Mouse (Mus musculus): ENCODE results near the gene 4933415A04Rik. TPM values are rescaled to one million over a fixed set of nuclear protein-coding genes. Genes with fewer than 3 reads are reported as not detected.

The 4933415A04Rik gene
- polyA plus RNA-seq, 1 experiment from 2014 or later, result 3.0 TPM

GRCm38 (mm10) chr11:43632566-43632965 lies 45.7 kb downstream of the 4933415A04Rik start:
- Histone ChIP-seq H3K4me1 (ENCODE audit: control insufficient read depth, insufficient read depth, low read length) (peaks cover 4% of the 10 kb centered on the region; the same call in 1 of the 2 replicates), H3K4me2 (ENCODE audit: low read length) (no peak overlapping the region), H3K27ac (ENCODE audit: low read length) (no peak overlapping the region), H3K27me3 (ENCODE audit: control insufficient read depth, insufficient read depth, low read depth, low read length) (no peaks in the 10 kb centered on the region), H3K36me3 (ENCODE audit: control insufficient read depth, insufficient read depth, low read length) (no peaks in the 10 kb centered on the region), H3K4me3 (ENCODE audit: low read depth, low read length) (no peak overlapping the region), H3K9me3 (replicated peaks; ENCODE audit: control insufficient read depth, low read length, poor library complexity, severe bottlenecking) (no peaks in the 10 kb centered on the region), H3K9ac (ENCODE audit: low read depth, low read length) (no peak overlapping the region)
- no peak for ATAC-seq
- 54% methylated on average over 4 of the region's 4 CpGs for WGBS

GRCm38 (mm10) chr11:43633165-43633564 lies 46.3 kb downstream of the 4933415A04Rik start:
- no peak overlapping the region for H3K27ac ChIP-seq (ENCODE audit: low read length)
- peak; percentile 37; the same call in 1 of the 2 replicates for ATAC-seq

GRCm38 (mm10) chr11:43633658-43634401 lies 47.0 kb downstream of the 4933415A04Rik start:
- Histone ChIP-seq H3K36me3 (ENCODE audit: control insufficient read depth, insufficient read depth, low read length) (no peaks in the 10 kb centered on the region), H3K27me3 (ENCODE audit: control insufficient read depth, insufficient read depth, low read depth, low read length) (no peaks in the 10 kb centered on the region), H3K4me3 (ENCODE audit: low read depth, low read length) (no peak overlapping the region), H3K4me1 (ENCODE audit: control insufficient read depth, insufficient read depth, low read length) (peaks cover 4% of the 10 kb centered on the region; the same call in 1 of the 2 replicates), H3K9me3 (replicated peaks; ENCODE audit: control insufficient read depth, low read length, poor library complexity, severe bottlenecking) (no peaks in the 10 kb centered on the region), H3K27ac (ENCODE audit: low read length) (no peak overlapping the region), H3K9ac (ENCODE audit: low read depth, low read length) (0 out of 2 replicates have a peak overlapping the region, but pooled peaks have one; percentile 32), H3K4me2 (ENCODE audit: low read length) (0 out of 2 replicates have a peak overlapping the region, but pooled peaks have one; percentile 8)
- ATAC-seq, result peak; percentile 53
- 28% methylated on average over 19 of the region's 19 CpGs for WGBS

More at GRCm38 (mm10) chr11:43633165-43633564, 46.3 kb downstream of the 4933415A04Rik start:
- H3K27me3 ChIP-seq (ENCODE audit: control insufficient read depth, insufficient read depth, low read depth, low read length), result no peaks in the 10 kb centered on the region
- WGBS, result 79% methylated on average over 6 of the region's 6 CpGs
- H3K4me3 ChIP-seq (ENCODE audit: low read depth, low read length), result no peak overlapping the region
- H3K4me1 ChIP-seq (ENCODE audit: control insufficient read depth, insufficient read depth, low read length), result peaks cover 4% of the 10 kb centered on the region; the same call in 1 of the 2 replicates
- no peak overlapping the region for H3K9ac ChIP-seq (ENCODE audit: low read depth, low read length)
- H3K9me3 ChIP-seq (replicated peaks; ENCODE audit: control insufficient read depth, low read length, poor library complexity, severe bottlenecking), result no peaks in the 10 kb centered on the region
- H3K36me3 ChIP-seq (ENCODE audit: control insufficient read depth, insufficient read depth, low read length), result no peaks in the 10 kb centered on the region
- no peak overlapping the region for H3K4me2 ChIP-seq (ENCODE audit: low read length)

- H3K9me3 ChIP-seq (replicated peaks; ENCODE audit: control insufficient read depth, low read length, poor library complexity, severe bottlenecking), result no peaks in the 10 kb centered on the region
- H3K9ac ChIP-seq (ENCODE audit: low read depth, low read length), result no peak overlapping the region
- H3K36me3 ChIP-seq (ENCODE audit: control insufficient read depth, insufficient read depth, low read length), result no peaks in the 10 kb centered on the region
- no peak overlapping the region for H3K4me3 ChIP-seq (ENCODE audit: low read depth, low read length)
- H3K27me3 ChIP-seq (ENCODE audit: control insufficient read depth, insufficient read depth, low read depth, low read length), result no peaks in the 10 kb centered on the region
- no peak overlapping the region for H3K4me2 ChIP-seq (ENCODE audit: low read length)
- WGBS, result 76% methylated on average over 4 of the region's 4 CpGs
- peaks cover 4% of the 10 kb centered on the region; the same call in 1 of the 2 replicates for H3K4me1 ChIP-seq (ENCODE audit: control insufficient read depth, insufficient read depth, low read length)
- ATAC-seq, result no peak
- H3K27ac ChIP-seq (ENCODE audit: low read length), result no peak overlapping the region
Measured at GRCm38 (mm10) chr11:43636761-43637160, 49.9 kb downstream of the 4933415A04Rik start.

GRCm38 (mm10) chr11:43638486-43638885 lies 51.6 kb downstream of the 4933415A04Rik start:
- no peak for ATAC-seq
- no peaks in the 10 kb centered on the region for H3K27me3 ChIP-seq (ENCODE audit: control insufficient read depth, insufficient read depth, low read depth, low read length)
- no peak overlapping the region for H3K27ac ChIP-seq (ENCODE audit: low read length)
- H3K4me2 ChIP-seq (ENCODE audit: low read length), result no peak overlapping the region
- WGBS, result 97% methylated on average over 3 of the region's 3 CpGs
- no peak overlapping the region for H3K9ac ChIP-seq (ENCODE audit: low read depth, low read length)
- no peak overlapping the region for H3K4me3 ChIP-seq (ENCODE audit: low read depth, low read length)
- peaks cover 8% of the 10 kb centered on the region for H3K4me1 ChIP-seq (ENCODE audit: control insufficient read depth, insufficient read depth, low read length)
- no peaks in the 10 kb centered on the region for H3K36me3 ChIP-seq (ENCODE audit: control insufficient read depth, insufficient read depth, low read length)
- no peaks in the 10 kb centered on the region for H3K9me3 ChIP-seq (replicated peaks; ENCODE audit: control insufficient read depth, low read length, poor library complexity, severe bottlenecking)

Other genes starting within 250 kb of the 4933415A04Rik start
- gene Pttg1, start 160.8 kb upstream of the 4933415A04Rik start, polyA plus RNA-seq (2015; fragmentation: Nextera tagmentation; extraction: Ambion mirVana), result 49.1 and 53.2 TPM in 2 replicates
- gene Slu7, start 153.3 kb upstream of the 4933415A04Rik start, polyA plus RNA-seq (2015; fragmentation: Nextera tagmentation; extraction: Ambion mirVana), result 62.6 and 65.3 TPM in 2 replicates
- 10.2 and 12.9 TPM in 2 replicates for gene C1qtnf2, start 112.8 kb upstream of the 4933415A04Rik start, polyA plus RNA-seq (2015; fragmentation: Nextera tagmentation; extraction: Ambion mirVana)
- gene Ccnjl, start 58.3 kb upstream of the 4933415A04Rik start, polyA plus RNA-seq (2015; fragmentation: Nextera tagmentation; extraction: Ambion mirVana), result 7.4 and 10.4 TPM in 2 replicates
- not detected in 2 replicates for gene Fabp6, start 14.5 kb downstream of the 4933415A04Rik start, polyA plus RNA-seq (2015; fragmentation: Nextera tagmentation; extraction: Ambion mirVana)
- gene Pwwp2a, start 95.0 kb downstream of the 4933415A04Rik start, polyA plus RNA-seq (2015; fragmentation: Nextera tagmentation; extraction: Ambion mirVana), result 24.5 and 29.0 TPM in 2 replicates
- 72.0 and 79.3 TPM in 2 replicates for gene Ttc1, start 161.0 kb downstream of the 4933415A04Rik start, polyA plus RNA-seq (2015; fragmentation: Nextera tagmentation; extraction: Ambion mirVana)

Data from midbrain, embryonic 16.5 days (tissue).